Mouse (Mus musculus) MEL (cell line): ENCODE data around the gene Card11. TPM values are rescaled to one million over a fixed set of nuclear protein-coding genes. Genes with fewer than 3 reads are reported as not detected.

ENCODE experiments used
- DNase-seq: peaks from one replicate; pipeline ENCODE4 v3.0.0; 2011; ENCODE audit warnings: low read depth, low spot score
- H3K27ac ChIP-seq: 2 replicates; pipeline ENCODE4 v1.5.1; 2012; ENCODE audit warnings: low read depth, mild to moderate bottlenecking, control low read depth, low read length, moderate library complexity; ENCODE audit not compliant: control insufficient read depth
- H3K27me3 ChIP-seq, 2 experiments: fragments of 150-350 bp in 1 of 2; sonication (generic) in 1 of 2; 2 replicates each; pipeline ENCODE4 v1.6.1; 2012; ENCODE audit warnings: low read length in 2 of 2, mild to moderate bottlenecking in 2 of 2, improper control_type of control experiment in 1 of 2, moderate library complexity in 1 of 2; ENCODE audit not compliant: insufficient read depth in 2 of 2, control insufficient read depth in 1 of 2
- H3K36me3 ChIP-seq, 2 experiments: 2 replicates each; pipeline ENCODE4 v1.6.1; 2012 to 2014; ENCODE audit warnings: low read length in 2 of 2, improper control_type of control experiment in 1 of 2, inconsistent platforms in 1 of 2, mild to moderate bottlenecking in 1 of 2; ENCODE audit not compliant: insufficient read depth in 2 of 2, control insufficient read depth in 1 of 2
- H3K4me1 ChIP-seq, 2 experiments: fragments of 150-350 bp in 1 of 2; sonication (generic) in 1 of 2; 2 replicates each; pipeline ENCODE4 v1.6.1; 2012; ENCODE audit warnings: low read length in 2 of 2, improper control_type of control experiment in 1 of 2, mild to moderate bottlenecking in 1 of 2; ENCODE audit not compliant: insufficient read depth in 2 of 2, control insufficient read depth in 1 of 2
- H3K4me3 ChIP-seq, 2 experiments: fragments of 150-350 bp in 1 of 2; sonication (generic) in 1 of 2; 2 replicates each; pipeline ENCODE4 v1.5.1; 2012; ENCODE audit warnings: low read depth in 2 of 2, low read length in 2 of 2, mild to moderate bottlenecking in 2 of 2, moderate library complexity in 2 of 2, control low read depth in 1 of 2, improper control_type of control experiment in 1 of 2; ENCODE audit not compliant: control insufficient read depth in 1 of 2, insufficient read depth in 1 of 2
- H3K79me2 ChIP-seq: 2 replicates; pipeline ENCODE4 v1.6.1; 2012; ENCODE audit warnings: mild to moderate bottlenecking, low read length, moderate library complexity; ENCODE audit not compliant: control insufficient read depth, poor library complexity, insufficient read depth
- H3K9ac ChIP-seq: 2 replicates; pipeline ENCODE4 v1.6.1; 2012; ENCODE audit warnings: low read depth, mild to moderate bottlenecking, control low read depth, low read length, moderate library complexity; ENCODE audit not compliant: control insufficient read depth, poor library complexity, severe bottlenecking
- H3K9me3 ChIP-seq: fragments of 150-350 bp; sonication (generic); replicated peaks from 2 replicates; pipeline ENCODE4 v1.6.1; 2012; ENCODE audit warnings: mild to moderate bottlenecking, low read length, improper control_type of control experiment, moderate library complexity; ENCODE audit not compliant: insufficient read depth
- BHLHE40 ChIP-seq: IDR thresholded peaks from 2 replicates; pipeline ENCODE4 v1.6.1; 2012; ENCODE audit warnings: low read depth, mild to moderate bottlenecking, inconsistent platforms, low read length, improper control_type of control experiment, borderline replicate concordance
- CHD1 ChIP-seq: IDR thresholded peaks from 2 replicates; pipeline ENCODE4 v1.6.1; 2012; ENCODE audit warnings: low read depth, mild to moderate bottlenecking, inconsistent platforms, low read length, improper control_type of control experiment
- CTCF ChIP-seq, 3 experiments: IDR thresholded peaks in 2 of 3; conservative IDR thresholded peaks in 1 of 3; 2 replicates each; pipeline ENCODE4 v1.5.1; 2011 to 2012; ENCODE audit warnings: low read length in 3 of 3, low read depth in 2 of 3, mild to moderate bottlenecking in 2 of 3, improper control_type of control experiment in 1 of 3, inconsistent platforms in 1 of 3, mixed read lengths in 1 of 3, moderate library complexity in 1 of 3; ENCODE audit not compliant: control insufficient read depth in 1 of 3, insufficient read depth in 1 of 3, poor library complexity in 1 of 3, severe bottlenecking in 1 of 3
- E2F4 ChIP-seq: IDR thresholded peaks from 2 replicates; pipeline ENCODE4 v1.6.1; 2011; ENCODE audit warnings: low read depth, low read length, improper control_type of control experiment, borderline replicate concordance
- EP300 ChIP-seq, 2 experiments: IDR thresholded peaks; 2 replicates each; pipeline ENCODE4 v1.6.1; 2011; ENCODE audit warnings: improper control_type of control experiment in 2 of 2, low read length in 2 of 2, low read depth in 1 of 2, mild to moderate bottlenecking in 1 of 2
- ETS1 ChIP-seq: IDR thresholded peaks from 2 replicates; pipeline ENCODE4 v1.6.1; 2012; ENCODE audit warnings: low read depth, mild to moderate bottlenecking, inconsistent platforms, low read length, improper control_type of control experiment, moderate library complexity
- GABPA ChIP-seq: IDR thresholded peaks from 2 replicates; pipeline ENCODE4 v1.6.1; 2012; ENCODE audit warnings: low read depth, mild to moderate bottlenecking, inconsistent platforms, low read length, improper control_type of control experiment, moderate library complexity
- HCFC1 ChIP-seq: IDR thresholded peaks from 2 replicates; pipeline ENCODE4 v1.6.1; 2012; ENCODE audit warnings: low read depth, mild to moderate bottlenecking, inconsistent platforms, low read length, improper control_type of control experiment, moderate library complexity
- JUND ChIP-seq: IDR thresholded peaks from 2 replicates; pipeline ENCODE4 v1.6.1; 2011; ENCODE audit warnings: low read depth, mild to moderate bottlenecking, improper control_type of control experiment, low read length
- KAT2A ChIP-seq: conservative IDR thresholded peaks from 2 replicates; pipeline ENCODE4 v1.6.1; 2012; ENCODE audit warnings: low read depth, low read length, improper control_type of control experiment, inconsistent platforms
- MAFK ChIP-seq: IDR thresholded peaks from 2 replicates; pipeline ENCODE4 v1.6.1; 2011; ENCODE audit warnings: low read depth, mild to moderate bottlenecking, low read length, improper control_type of control experiment, borderline replicate concordance
- MAX ChIP-seq: IDR thresholded peaks from 2 replicates; pipeline ENCODE4 v1.6.1; 2011; ENCODE audit warnings: low read length, improper control_type of control experiment
- MYB ChIP-seq: IDR thresholded peaks from 2 replicates; pipeline ENCODE4 v1.6.1; 2011; ENCODE audit warnings: mild to moderate bottlenecking, low read depth, low read length, improper control_type of control experiment
- MYC ChIP-seq: IDR thresholded peaks from 2 replicates; pipeline ENCODE4 v1.6.1; 2011; ENCODE audit warnings: low read depth, mild to moderate bottlenecking, low read length, improper control_type of control experiment, moderate library complexity
- NELFE ChIP-seq: IDR thresholded peaks from 2 replicates; pipeline ENCODE4 v1.6.1; 2011; ENCODE audit warnings: low read depth, low read length, improper control_type of control experiment
- RCOR1 ChIP-seq: IDR thresholded peaks from 2 replicates; pipeline ENCODE4 v1.6.1; 2012; ENCODE audit warnings: low read depth, mild to moderate bottlenecking, inconsistent platforms, low read length, improper control_type of control experiment
- TAL1 ChIP-seq: IDR thresholded peaks from 2 replicates; pipeline ENCODE4 v1.6.1; 2012; ENCODE audit warnings: mild to moderate bottlenecking, inconsistent platforms, low read length, moderate library complexity, mixed read lengths
- TBP ChIP-seq: IDR thresholded peaks from 2 replicates; pipeline ENCODE4 v1.8.0; 2011; ENCODE audit warnings: low read depth, low read length, improper control_type of control experiment
- TCF12 ChIP-seq: IDR thresholded peaks from 2 replicates; pipeline ENCODE4 v1.6.1; 2014; ENCODE audit warnings: low read depth, mild to moderate bottlenecking, inconsistent platforms, low read length, improper control_type of control experiment, moderate library complexity
- USF1 ChIP-seq: IDR thresholded peaks from 2 replicates; pipeline ENCODE4 v1.6.1; 2014; ENCODE audit warnings: low read depth, mild to moderate bottlenecking, inconsistent platforms, low read length, improper control_type of control experiment, moderate library complexity
- USF2 ChIP-seq, 2 experiments: IDR thresholded peaks; 2 replicates each; pipeline ENCODE4 v1.6.1; 2011 to 2012; ENCODE audit warnings: improper control_type of control experiment in 2 of 2, low read length in 2 of 2, borderline replicate concordance in 1 of 2, inconsistent platforms in 1 of 2, low read depth in 1 of 2, mild to moderate bottlenecking in 1 of 2; ENCODE audit not compliant: insufficient read depth in 1 of 2
- ZC3H11A ChIP-seq: IDR thresholded peaks from 2 replicates; pipeline ENCODE4 v1.6.1; 2012; ENCODE audit warnings: low read depth, mild to moderate bottlenecking, inconsistent platforms, low read length, improper control_type of control experiment
- polyA plus RNA-seq, 2 experiments: library from polyadenylated mRNA; stranded (reverse) in 1 of 2; unstranded in 1 of 2; fragments of >175 nt in 1 of 2; fragments of >200 nt in 1 of 2; gene quantifications; 2 replicates each; pipeline versions ENCODE4 v1.2.1 to v1.2.4; 2012; ENCODE audit warnings: low replicate concordance in 2 of 2, low read depth in 1 of 2; ENCODE audit not compliant: insufficient read length in 2 of 2, insufficient read depth in 1 of 2, missing spikeins in 1 of 2
- total RNA-seq: library from RNA; depleted of rRNA; stranded (reverse); fragments of 300-350 nt; gene quantifications from 2 replicates; pipeline ENCODE4 v1.2.3, GENCODE M21; 2012

Card11 gene
- total and polyA plus RNA-seq, 3 experiments = not detected

- H3K4me1 ChIP-seq = no peaks in the 10 kb centered on the region
- TF ChIP-seq TAL1 = no peak
- TF ChIP-seq GABPA = no peak
- TF ChIP-seq TCF12 = no peak
- TF ChIP-seq EP300 (IDR thresholded peaks at IDR 0.05; ENCODE audit: low read depth in 1 of 2, low read length in 2 of 2) = no peak
- TF ChIP-seq MAX = no peak
- TF ChIP-seq USF2 (IDR thresholded peaks at IDR 0.05; ENCODE audit: borderline replicate concordance in 1 of 2, insufficient read depth in 1 of 2, low read depth in 1 of 2, low read length in 2 of 2) = no peak
- no peak for TF ChIP-seq E2F4
- no peak for TF ChIP-seq JUND
- no peak for TF ChIP-seq MYB
- TF ChIP-seq CHD1 = no peak
- TF ChIP-seq KAT2A = no peak
- TF ChIP-seq TBP = no peak
- TF ChIP-seq RCOR1 = no peak
- no peak for TF ChIP-seq HCFC1
- no peak for TF ChIP-seq USF1
- TF ChIP-seq MYC = no peak
- TF ChIP-seq NELFE = no peak
- TF ChIP-seq CTCF (IDR thresholded peaks at IDR 0.05 in 2 of 3, conservative IDR thresholded peaks at IDR 0.05 in 1 of 3; ENCODE audit: control insufficient read depth in 1 of 3, insufficient read depth in 1 of 3, low read depth in 2 of 3, low read length in 3 of 3, poor library complexity in 1 of 3, severe bottlenecking in 1 of 3) = no peak
- TF ChIP-seq BHLHE40 = no peak
- no peak for TF ChIP-seq MAFK
- DNase-seq = no peak
- no peaks in the 10 kb centered on the region for H3K9me3 ChIP-seq
- H3K36me3 ChIP-seq = no peaks in the 10 kb centered on the region
- no peaks in the 10 kb centered on the region for H3K79me2 ChIP-seq
- no peak overlapping the region for H3K9ac ChIP-seq
- no peak overlapping the region for H3K27ac ChIP-seq
- H3K4me3 ChIP-seq = no peak overlapping the region
- no peaks in the 10 kb centered on the region for H3K27me3 ChIP-seq
Observed at GRCm38 (mm10) chr5:140948009-140948408, 52.4 kb downstream of the Card11 start.

GRCm38 (mm10) chr5:140946034-140946433, 54.3 kb downstream of the Card11 start:
- Histone ChIP-seq H3K9ac (no peak overlapping the region), H3K4me3 (no peak overlapping the region), H3K27me3 (no peaks in the 10 kb centered on the region), H3K79me2 (no peaks in the 10 kb centered on the region), H3K36me3 (no peaks in the 10 kb centered on the region), H3K4me1 (no peaks in the 10 kb centered on the region), H3K27ac (no peak overlapping the region), H3K9me3 (no peaks in the 10 kb centered on the region)
- no peak for DNase-seq
- TF ChIP-seq KAT2A (no peak), ETS1 (no peak), TAL1 (no peak), TBP (no peak), ZC3H11A (no peak), BHLHE40 (no peak), GABPA (no peak)
